Mouse (Mus musculus): ENCODE results near the gene Gm3642.
"Not testable (repeated sequence)": the region's sequence is repeated elsewhere in the genome, so short reads cannot be mapped to it uniquely, and the experiment has no call there.

Gm3642 gene

DNA sequence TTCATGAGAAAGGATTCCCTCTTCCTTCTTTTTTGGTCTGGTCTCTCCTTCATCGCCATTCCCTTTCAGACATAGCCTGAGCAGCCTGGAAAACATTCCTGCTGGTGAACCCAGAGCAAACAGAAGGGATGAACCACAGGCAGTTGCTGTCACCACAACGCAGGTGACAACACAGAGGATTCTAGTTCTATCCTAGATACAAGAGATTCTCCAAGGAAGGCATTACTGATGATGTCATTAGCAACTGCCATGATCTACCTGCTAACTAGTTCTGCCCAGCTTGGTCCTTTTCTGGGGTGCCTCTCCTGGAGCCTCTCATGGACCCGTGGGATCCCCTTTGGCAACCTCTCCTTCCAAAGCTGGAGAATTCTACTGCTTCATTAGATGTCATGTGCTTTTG is at the start of gene Gm3642:
Gene Gm3642, minus strand, starts transcription at position 101 of the 400 bp plus-strand sequence.
- DNase-seq (ENCODE audit: low spot score) = not testable (repeated sequence)

DNA sequence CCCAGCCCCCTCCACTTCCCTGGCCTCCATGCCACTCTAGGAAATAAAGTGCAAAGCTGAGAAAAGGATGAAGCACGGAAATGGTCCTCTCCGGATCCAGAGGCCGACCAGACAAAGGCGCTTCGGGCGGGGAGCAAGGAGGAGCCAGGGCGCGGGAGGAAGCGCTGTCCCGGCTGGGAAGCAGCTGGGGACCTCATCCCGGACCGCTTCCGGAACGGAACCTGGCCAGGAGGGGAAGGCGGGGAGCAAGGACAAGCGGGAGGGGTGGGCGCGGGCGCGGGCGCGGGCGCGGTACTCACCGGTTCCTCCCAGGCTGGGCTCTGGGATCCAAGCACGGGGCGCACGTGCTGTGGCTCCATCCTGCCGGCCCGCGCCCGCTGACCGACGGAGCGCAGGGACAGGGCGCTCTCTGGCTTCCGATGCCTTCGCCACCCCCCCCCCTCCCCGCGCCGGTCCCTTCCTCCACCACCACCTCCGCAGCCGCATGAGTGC is 49.5 kb upstream of the Gm3642 start, which contains the start of gene Gm3667:
Gene Gm3667, minus strand, starts transcription at position 442 of the 492 bp plus-strand sequence.
- not testable (repeated sequence) for DNase-seq (ENCODE audit: low spot score)

GRCm38 (mm10) chr14:6888811-6889210 is 48.7 kb upstream of the Gm3642 start:
- not testable (repeated sequence) for DNase-seq (ENCODE audit: low spot score)

DNA sequence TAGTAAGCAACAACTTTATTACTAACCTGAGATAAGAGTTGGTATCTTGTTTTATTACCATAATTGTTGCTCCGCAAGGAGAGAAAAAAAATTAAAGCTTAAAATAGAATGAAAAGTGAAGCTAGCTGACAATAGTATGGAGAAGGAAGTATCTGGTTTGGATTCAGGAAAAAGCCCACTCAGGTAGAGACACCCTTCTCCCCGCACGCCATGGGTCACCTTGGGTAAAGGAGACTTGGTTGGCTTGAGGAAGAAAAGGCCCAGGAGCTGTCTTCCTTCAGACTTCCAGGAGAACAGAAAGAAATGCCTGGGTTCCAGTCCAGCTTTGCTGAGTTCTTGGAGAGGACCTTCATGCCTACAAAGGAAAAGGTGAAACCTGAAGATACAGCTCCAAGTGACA is 16.8 kb downstream of the Gm3642 start:
- DNase-seq (ENCODE audit: low spot score) = not testable (repeated sequence)
